Mouse (Mus musculus): ENCODE measurements around the gene Xxylt1.

DNA sequence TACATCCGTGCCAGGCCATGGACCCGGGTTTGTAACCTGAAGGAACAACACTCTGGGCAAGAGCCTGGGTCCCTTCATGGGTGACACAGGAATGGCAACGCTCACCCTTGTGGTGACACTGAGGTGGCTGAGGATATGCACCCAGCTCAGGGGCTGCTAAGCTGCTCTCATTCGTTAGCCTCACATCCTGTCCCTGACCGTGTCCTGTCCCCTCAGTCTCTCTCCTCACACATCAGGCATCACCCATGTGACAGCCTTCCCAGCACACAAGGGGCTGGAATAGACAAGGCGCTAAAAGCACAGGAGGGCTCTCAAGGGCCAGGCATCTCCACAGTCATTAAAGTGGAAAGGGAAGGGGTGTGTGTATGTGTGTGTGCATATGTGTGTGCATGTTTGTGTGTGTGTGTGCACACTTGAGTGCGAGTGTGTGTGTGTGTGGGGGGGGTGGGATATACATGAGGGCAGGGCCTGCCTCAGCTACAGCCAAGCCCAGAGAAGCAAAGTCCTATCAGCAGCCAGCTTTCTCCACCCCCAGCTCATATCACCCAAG, 29.0 kb downstream of the Xxylt1 start:
- TF ChIP-seq GATA1 (IDR thresholded peaks at IDR 0.05; ENCODE audit: borderline replicate concordance, low read length) = no peak
- no peak for TF ChIP-seq FLI1 (IDR thresholded peaks at IDR 0.05; ENCODE audit: low read length)

Data from megakaryocyte, embryonic 14.5 days (primary cell).